Mouse (Mus musculus): ENCODE data around the gene Eif2ak4.

The Eif2ak4 gene

GRCm38 (mm10) chr2:118510447-118511310 lies 122.3 kb downstream of the Eif2ak4 start:
- Histone ChIP-seq H3K36me3 (ENCODE audit: insufficient read depth, low read length) (no peaks in the 10 kb centered on the region), H3K4me1 (replicated peaks; ENCODE audit: low read depth, low read length) (peaks cover 39% of the 10 kb centered on the region), H3K9me3 (ENCODE audit: low read length) (no peaks in the 10 kb centered on the region), H3K27me3 (ENCODE audit: insufficient read depth, low read length) (peaks cover 48% of the 10 kb centered on the region), H3K4me3 (replicated peaks; ENCODE audit: low read length) (peak overlapping the region; percentile 66)
- no peak for TF ChIP-seq CTCF (conservative IDR thresholded peaks at IDR 0.05; ENCODE audit: low read length)
- no peak for TF ChIP-seq POU5F1 (IDR thresholded peaks at IDR 0.05; ENCODE audit: borderline replicate concordance, low read length)
- no peak for TF ChIP-seq NANOG (IDR thresholded peaks at IDR 0.05; ENCODE audit: borderline replicate concordance, low read length)

- H3K4me3 ChIP-seq (replicated peaks; ENCODE audit: low read length), result peak overlapping the region; percentile 20; the same call in 1 of the 2 replicates
- TF ChIP-seq POU5F1 (IDR thresholded peaks at IDR 0.05; ENCODE audit: borderline replicate concordance, low read length), result no peak
- TF ChIP-seq CTCF (conservative IDR thresholded peaks at IDR 0.05; ENCODE audit: low read length), result no peak
- no peak for TF ChIP-seq NANOG (IDR thresholded peaks at IDR 0.05; ENCODE audit: borderline replicate concordance, low read length)
- no peaks in the 10 kb centered on the region for H3K36me3 ChIP-seq (ENCODE audit: insufficient read depth, low read length)
- peaks cover 51% of the 10 kb centered on the region for H3K27me3 ChIP-seq (ENCODE audit: insufficient read depth, low read length)
- peaks cover 39% of the 10 kb centered on the region for H3K4me1 ChIP-seq (replicated peaks; ENCODE audit: low read depth, low read length)
- no peaks in the 10 kb centered on the region for H3K9me3 ChIP-seq (ENCODE audit: low read length)
Measured at GRCm38 (mm10) chr2:118511779-118512417, 123.5 kb downstream of the Eif2ak4 start.

GRCm38 (mm10) chr2:118512418-118513377 lies 124.3 kb downstream of the Eif2ak4 start:
- Histone ChIP-seq H3K36me3 (ENCODE audit: insufficient read depth, low read length) (no peaks in the 10 kb centered on the region), H3K4me3 (replicated peaks; ENCODE audit: low read length) (peak overlapping the region; percentile 20; the same call in 1 of the 2 replicates), H3K27me3 (ENCODE audit: insufficient read depth, low read length) (peaks cover 51% of the 10 kb centered on the region), H3K9me3 (ENCODE audit: low read length) (no peaks in the 10 kb centered on the region), H3K4me1 (replicated peaks; ENCODE audit: low read depth, low read length) (peaks cover 39% of the 10 kb centered on the region)
- no peak for TF ChIP-seq NANOG (IDR thresholded peaks at IDR 0.05; ENCODE audit: borderline replicate concordance, low read length)

GRCm38 (mm10) chr2:118520042-118520933 lies 131.9 kb downstream of the Eif2ak4 start:
- Histone ChIP-seq H3K36me3 (ENCODE audit: insufficient read depth, low read length) (no peaks in the 10 kb centered on the region), H3K4me3 (replicated peaks; ENCODE audit: low read length) (no peak overlapping the region), H3K9me3 (ENCODE audit: low read length) (no peaks in the 10 kb centered on the region), H3K4me1 (replicated peaks; ENCODE audit: low read depth, low read length) (peaks cover 10% of the 10 kb centered on the region), H3K27me3 (ENCODE audit: insufficient read depth, low read length) (peaks cover 5% of the 10 kb centered on the region)
- TF ChIP-seq NANOG (IDR thresholded peaks at IDR 0.05; ENCODE audit: borderline replicate concordance, low read length) (no peak), CTCF (conservative IDR thresholded peaks at IDR 0.05; ENCODE audit: low read length) (no peak), POU5F1 (IDR thresholded peaks at IDR 0.05; ENCODE audit: borderline replicate concordance, low read length) (no peak)

- TF ChIP-seq POU5F1 (IDR thresholded peaks at IDR 0.05; ENCODE audit: borderline replicate concordance, low read length), result no peak
- no peak for TF ChIP-seq CTCF (conservative IDR thresholded peaks at IDR 0.05; ENCODE audit: low read length)
- Histone ChIP-seq H3K27me3 (ENCODE audit: insufficient read depth, low read length) (no peaks in the 10 kb centered on the region), H3K36me3 (ENCODE audit: insufficient read depth, low read length) (no peaks in the 10 kb centered on the region), H3K4me3 (replicated peaks; ENCODE audit: low read length) (no peak overlapping the region), H3K9me3 (ENCODE audit: low read length) (no peaks in the 10 kb centered on the region), H3K4me1 (replicated peaks; ENCODE audit: low read depth, low read length) (peaks cover 10% of the 10 kb centered on the region)
Measured at GRCm38 (mm10) chr2:118522265-118522664, 133.8 kb downstream of the Eif2ak4 start.

- H3K4me3 ChIP-seq (replicated peaks; ENCODE audit: low read length), result no peak overlapping the region
- peaks cover 10% of the 10 kb centered on the region for H3K4me1 ChIP-seq (replicated peaks; ENCODE audit: low read depth, low read length)
- H3K36me3 ChIP-seq (ENCODE audit: insufficient read depth, low read length), result no peaks in the 10 kb centered on the region
- no peaks in the 10 kb centered on the region for H3K9me3 ChIP-seq (ENCODE audit: low read length)
- no peaks in the 10 kb centered on the region for H3K27me3 ChIP-seq (ENCODE audit: insufficient read depth, low read length)
- no peak for TF ChIP-seq CTCF (conservative IDR thresholded peaks at IDR 0.05; ENCODE audit: low read length)
- TF ChIP-seq NANOG (IDR thresholded peaks at IDR 0.05; ENCODE audit: borderline replicate concordance, low read length), result no peak
- no peak for TF ChIP-seq POU5F1 (IDR thresholded peaks at IDR 0.05; ENCODE audit: borderline replicate concordance, low read length)
Measured at GRCm38 (mm10) chr2:118523163-118523730, 134.8 kb downstream of the Eif2ak4 start.

- H3K27me3 ChIP-seq (ENCODE audit: insufficient read depth, low read length), result no peaks in the 10 kb centered on the region
- peaks cover 18% of the 10 kb centered on the region for H3K4me1 ChIP-seq (replicated peaks; ENCODE audit: low read depth, low read length)
- no peak overlapping the region for H3K4me3 ChIP-seq (replicated peaks; ENCODE audit: low read length)
- H3K36me3 ChIP-seq (ENCODE audit: insufficient read depth, low read length), result no peaks in the 10 kb centered on the region
- no peaks in the 10 kb centered on the region for H3K9me3 ChIP-seq (ENCODE audit: low read length)
- no peak for TF ChIP-seq POU5F1 (IDR thresholded peaks at IDR 0.05; ENCODE audit: borderline replicate concordance, low read length)
- TF ChIP-seq CTCF (conservative IDR thresholded peaks at IDR 0.05; ENCODE audit: low read length), result no peak
- TF ChIP-seq NANOG (IDR thresholded peaks at IDR 0.05; ENCODE audit: borderline replicate concordance, low read length), result no peak
Measured at GRCm38 (mm10) chr2:118524811-118525210, 136.4 kb downstream of the Eif2ak4 start.
